Mouse (Mus musculus): ENCODE data around the gene Ppp3ca.

GRCm38 (mm10) chr3:136866095-136866494 is 196.2 kb downstream of the Ppp3ca start:
- TF ChIP-seq POLR2A (IDR thresholded peaks at IDR 0.05; ENCODE audit: borderline replicate concordance, low read depth, low read length) (no peak), CTCF (IDR thresholded peaks at IDR 0.05; ENCODE audit: low read depth, low read length) (no peak)

Measured in bone marrow macrophage, adult 2 months (primary cell).